Mouse (Mus musculus) kidney, adult 2 months (tissue): Measurements from ENCODE around the gene Grin3b.

Experiments
- CTCF ChIP-seq: fragments of 200-500 bp; conservative IDR thresholded peaks from 2 replicates; pipeline ENCODE4 v1.5.1; 2011; ENCODE audit warnings: low read depth, mild to moderate bottlenecking, control low read depth, low read length, moderate library complexity, mixed read lengths; ENCODE audit not compliant: insufficient read depth, insufficient read length
- POLR2A ChIP-seq: fragments of 200-500 bp; IDR thresholded peaks from one replicate; pipeline ENCODE4 v1.6.1; 2011; ENCODE audit warnings: low read depth, low read length, control low read depth

DNA sequence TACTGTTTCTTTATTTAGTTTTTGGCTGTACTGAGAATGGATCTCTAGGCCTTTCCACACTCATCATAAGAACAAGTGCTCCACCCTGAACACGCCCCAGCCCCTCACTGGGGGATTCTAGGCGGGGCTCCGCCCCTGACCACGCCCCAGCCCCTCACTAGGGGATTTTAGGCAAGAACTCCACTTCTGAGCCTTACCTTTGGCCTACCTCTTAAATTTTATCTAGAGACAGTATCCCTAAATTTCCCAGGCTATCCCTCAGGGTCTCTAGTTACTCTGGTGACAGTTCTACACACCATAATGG lies 54.5 kb downstream of the Grin3b start:
- no peak for TF ChIP-seq CTCF
- no peak for TF ChIP-seq POLR2A
